Mouse (Mus musculus): ENCODE data around the gene Gm28372. TPM values are rescaled to one million over a fixed set of nuclear protein-coding genes. Genes with fewer than 3 reads are reported as not detected.

Gm28372 gene
- not detected for polyA plus RNA-seq (2014; fragmentation: Illumina TruSeq; extraction: RNeasy Lipid Tissue Mini Kit (QIAGEN cat#74804); ENCODE audit: low read depth, low replicate concordance)

DNA sequence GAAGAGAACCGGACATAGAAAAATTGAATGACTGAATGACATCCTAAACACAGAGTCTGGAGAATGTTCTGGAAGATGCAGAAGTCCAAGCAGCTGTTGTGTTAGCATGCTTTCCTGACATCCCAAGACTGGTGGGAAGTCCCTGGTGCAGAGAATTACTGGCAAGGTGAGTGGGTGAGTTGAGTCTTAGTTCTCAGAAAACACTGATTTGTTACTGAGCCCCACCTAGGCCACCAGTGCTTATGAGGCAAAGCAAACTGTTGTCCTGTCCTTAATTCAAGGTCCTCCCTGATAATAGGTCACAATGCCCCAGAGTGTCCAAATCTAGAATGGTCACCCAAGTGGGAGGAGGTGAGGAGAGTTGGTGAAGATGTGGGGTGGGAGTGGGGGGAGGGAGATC lies at the start of gene Gm28372, which contains the start of gene 1700020A23Rik:
TSS of gene Gm28372 (plus strand) at position 301 of the 400 bp plus-strand sequence.
TSS of gene 1700020A23Rik (plus strand) at position 321 of the 400 bp plus-strand sequence.

DNA sequence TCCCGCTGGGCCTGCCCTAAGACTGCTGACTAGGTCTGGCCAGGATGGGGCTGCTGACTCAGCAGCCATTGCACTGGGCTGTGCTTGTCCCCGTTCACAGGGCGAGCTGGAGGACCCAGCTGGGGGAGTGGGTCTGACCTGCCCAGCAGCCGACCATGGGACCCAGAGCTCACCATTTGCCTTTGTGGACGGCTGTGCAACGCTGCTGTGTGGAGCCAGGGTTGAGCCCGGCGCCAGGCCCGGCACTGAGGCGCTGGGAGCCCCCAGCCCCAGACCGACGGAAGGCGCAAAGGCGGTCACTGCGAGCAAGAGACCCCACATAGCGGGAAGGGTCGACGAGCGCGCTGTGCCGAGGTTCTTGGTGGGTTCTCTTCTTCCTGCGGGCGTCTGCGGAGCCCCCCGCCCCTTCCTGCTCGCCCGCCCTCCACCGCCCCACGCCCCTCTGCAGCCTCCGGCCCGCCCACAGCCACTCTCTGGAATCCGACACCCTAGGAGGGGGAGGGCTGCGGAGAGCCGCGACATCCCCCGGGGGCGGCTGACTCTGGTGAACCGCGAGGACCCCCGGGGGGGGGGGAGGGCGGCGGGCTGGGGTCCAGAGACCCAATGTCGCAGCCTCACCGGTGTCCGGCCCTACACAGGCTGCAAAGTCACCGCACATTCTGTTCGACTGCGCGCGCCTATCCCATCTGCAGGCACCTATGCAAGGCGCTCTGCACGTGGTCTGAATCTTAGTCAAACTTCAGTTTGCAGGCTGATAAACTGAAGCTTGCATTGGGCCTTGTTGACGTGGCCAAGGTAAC lies 7.7 kb upstream of the Gm28372 start, which contains the start of gene Cpxm1:
TSS of gene Cpxm1 (minus strand) at position 389 of the 800 bp plus-strand sequence.

GRCm38 (mm10) chr2:130406178-130406577 lies 1.1 kb downstream of the Gm28372 start, which contains the start of gene Tmem239:
Tmem239 (plus strand) TSS chr2:130406478.

DNA sequence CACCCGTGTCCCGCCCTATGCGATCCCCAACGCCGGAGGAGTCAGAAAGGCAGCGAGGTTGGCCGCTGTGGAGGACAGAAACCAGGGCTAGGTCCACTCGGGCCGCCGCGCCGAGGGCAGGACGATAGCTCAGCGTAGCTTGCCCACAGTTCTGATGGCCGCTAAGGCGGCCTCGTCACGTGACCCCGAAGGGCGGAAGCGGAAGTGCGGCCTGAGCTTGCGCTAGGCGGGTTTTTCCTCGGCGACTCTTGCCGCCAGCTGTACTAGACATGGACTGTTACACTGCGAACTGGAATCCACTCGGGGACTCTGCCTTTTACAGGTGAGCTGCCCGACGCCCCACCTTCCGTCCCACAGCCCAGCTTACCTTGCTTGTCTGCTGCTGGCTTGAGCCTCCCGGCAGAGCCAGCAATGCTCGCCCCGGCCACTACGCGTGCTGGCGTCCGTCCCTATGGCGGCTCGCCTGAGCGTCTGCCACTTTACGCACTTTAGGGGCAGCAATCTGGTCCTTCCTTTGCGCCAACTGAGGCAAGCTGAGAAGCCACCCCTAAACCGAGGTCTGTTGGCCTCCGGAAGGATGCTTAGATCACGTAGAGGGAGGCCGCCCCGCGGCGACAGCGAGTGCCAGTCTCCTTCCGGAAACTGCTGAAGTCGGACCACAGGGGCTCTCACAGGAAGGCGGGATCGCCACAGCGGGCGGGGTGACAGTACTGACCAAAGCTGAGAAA lies 19.3 kb downstream of the Gm28372 start, which contains the start of the genes Vps16 and Pced1a:
TSS of gene Vps16 (plus strand) at position 214 of the 728 bp plus-strand sequence.
TSS of gene Pced1a (minus strand) at position 576 of the 728 bp plus-strand sequence.

DNA sequence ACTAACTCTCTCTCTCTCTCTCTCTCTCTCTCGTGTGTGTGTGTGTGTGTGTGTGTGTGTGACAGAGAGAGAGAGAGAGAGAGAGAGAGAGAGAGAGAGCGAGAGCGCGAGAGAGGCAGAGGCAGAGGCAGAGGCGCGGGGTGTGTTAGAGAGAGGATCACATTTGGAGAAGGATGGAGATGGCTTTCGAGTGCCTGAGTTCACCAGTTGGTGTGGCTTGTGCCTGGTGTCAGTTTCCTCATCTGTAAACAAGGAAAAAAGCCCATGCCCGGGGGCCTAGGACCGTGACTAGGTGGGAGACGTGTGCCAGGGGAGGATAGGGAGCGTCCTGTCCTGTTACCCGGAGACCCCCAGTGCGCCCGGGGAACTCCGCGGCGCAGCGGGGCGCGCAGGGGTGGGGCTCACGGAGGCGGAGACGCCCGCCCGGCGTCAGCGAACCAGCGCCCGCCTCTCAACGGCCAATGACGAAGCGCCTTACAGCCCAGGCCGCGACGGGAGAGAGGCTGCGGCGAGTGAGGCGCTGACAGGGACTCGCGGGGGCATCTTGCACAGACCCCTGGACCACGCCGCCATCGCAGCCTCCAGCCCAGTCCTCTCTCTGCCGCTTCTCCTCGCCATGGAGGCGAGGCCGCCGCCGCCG lies 44.9 kb downstream of the Gm28372 start, which contains the start of gene Ptpra:
TSS of gene Ptpra (plus strand) at position 485 of the 640 bp plus-strand sequence.

Other genes with a start within 250 kb of the Gm28372 start
- gene Snrpb, start 225.8 kb upstream of the Gm28372 start, polyA plus RNA-seq (2014; fragmentation: Illumina TruSeq; extraction: RNeasy Lipid Tissue Mini Kit (QIAGEN cat#74804); ENCODE audit: low read depth, low replicate concordance), result 14.1 TPM
- not detected for gene Tmc2, start 210.0 kb upstream of the Gm28372 start, polyA plus RNA-seq (2014; fragmentation: Illumina TruSeq; extraction: RNeasy Lipid Tissue Mini Kit (QIAGEN cat#74804); ENCODE audit: low read depth, low replicate concordance)
- 30.7 TPM for gene Nop56, start 130.8 kb upstream of the Gm28372 start, polyA plus RNA-seq (2014; fragmentation: Illumina TruSeq; extraction: RNeasy Lipid Tissue Mini Kit (QIAGEN cat#74804); ENCODE audit: low read depth, low replicate concordance)
- 192 TPM for gene Idh3b, start 120.7 kb upstream of the Gm28372 start, polyA plus RNA-seq (2014; fragmentation: Illumina TruSeq; extraction: RNeasy Lipid Tissue Mini Kit (QIAGEN cat#74804); ENCODE audit: low read depth, low replicate concordance)
- gene Ebf4, start 110.1 kb upstream of the Gm28372 start, polyA plus RNA-seq (2014; fragmentation: Illumina TruSeq; extraction: RNeasy Lipid Tissue Mini Kit (QIAGEN cat#74804); ENCODE audit: low read depth, low replicate concordance), result not detected
- gene Cpxm1, start 7.7 kb upstream of the Gm28372 start, polyA plus RNA-seq (2014; fragmentation: Illumina TruSeq; extraction: RNeasy Lipid Tissue Mini Kit (QIAGEN cat#74804); ENCODE audit: low read depth, low replicate concordance), result not detected
- gene 1700020A23Rik, start within 50 bp of the Gm28372 start, polyA plus RNA-seq (2014; fragmentation: Illumina TruSeq; extraction: RNeasy Lipid Tissue Mini Kit (QIAGEN cat#74804); ENCODE audit: low read depth, low replicate concordance), result not detected
- gene Tmem239, start 1.2 kb downstream of the Gm28372 start, polyA plus RNA-seq (2014; fragmentation: Illumina TruSeq; extraction: RNeasy Lipid Tissue Mini Kit (QIAGEN cat#74804); ENCODE audit: low read depth, low replicate concordance), result not detected
- gene Vps16, start 19.1 kb downstream of the Gm28372 start, polyA plus RNA-seq (2014; fragmentation: Illumina TruSeq; extraction: RNeasy Lipid Tissue Mini Kit (QIAGEN cat#74804); ENCODE audit: low read depth, low replicate concordance), result 13.0 TPM
- gene Pced1a, start 19.5 kb downstream of the Gm28372 start, polyA plus RNA-seq (2014; fragmentation: Illumina TruSeq; extraction: RNeasy Lipid Tissue Mini Kit (QIAGEN cat#74804); ENCODE audit: low read depth, low replicate concordance), result 4.3 TPM
- 135 TPM for gene Ptpra, start 45.0 kb downstream of the Gm28372 start, polyA plus RNA-seq (2014; fragmentation: Illumina TruSeq; extraction: RNeasy Lipid Tissue Mini Kit (QIAGEN cat#74804); ENCODE audit: low read depth, low replicate concordance)
- 1.3 TPM for gene Mrps26, start 158.5 kb downstream of the Gm28372 start, polyA plus RNA-seq (2014; fragmentation: Illumina TruSeq; extraction: RNeasy Lipid Tissue Mini Kit (QIAGEN cat#74804); ENCODE audit: low read depth, low replicate concordance)
- not detected for gene Oxt, start 170.9 kb downstream of the Gm28372 start, polyA plus RNA-seq (2014; fragmentation: Illumina TruSeq; extraction: RNeasy Lipid Tissue Mini Kit (QIAGEN cat#74804); ENCODE audit: low read depth, low replicate concordance)
- not detected for gene Avp, start 177.3 kb downstream of the Gm28372 start, polyA plus RNA-seq (2014; fragmentation: Illumina TruSeq; extraction: RNeasy Lipid Tissue Mini Kit (QIAGEN cat#74804); ENCODE audit: low read depth, low replicate concordance)
- gene Fastkd5, start 224.8 kb downstream of the Gm28372 start, polyA plus RNA-seq (2014; fragmentation: Illumina TruSeq; extraction: RNeasy Lipid Tissue Mini Kit (QIAGEN cat#74804); ENCODE audit: low read depth, low replicate concordance), result 27.5 TPM
- 4.6 TPM for gene Ubox5, start 224.8 kb downstream of the Gm28372 start, polyA plus RNA-seq (2014; fragmentation: Illumina TruSeq; extraction: RNeasy Lipid Tissue Mini Kit (QIAGEN cat#74804); ENCODE audit: low read depth, low replicate concordance)
- 16.7 TPM for gene Lzts3, start 237.6 kb downstream of the Gm28372 start, polyA plus RNA-seq (2014; fragmentation: Illumina TruSeq; extraction: RNeasy Lipid Tissue Mini Kit (QIAGEN cat#74804); ENCODE audit: low read depth, low replicate concordance)